Mouse (Mus musculus) common myeloid progenitor, adult 5-6 weeks (primary cell): Measurements from ENCODE around the gene Leo1. TPM values are rescaled to one million over a fixed set of nuclear protein-coding genes. Genes with fewer than 3 reads are reported as not detected.
A peak's percentile ranks its signal among the peaks of the same experiment; 100 is the strongest.
"Not testable (repeated sequence)": the region's sequence is repeated elsewhere in the genome, so short reads cannot be mapped to it uniquely, and the experiment has no call there.

Source experiments
- ATAC-seq: replicated peaks from 2 replicates; pipeline ENCODE4 v1.8.0; 2016; ENCODE audit warnings: low read depth, mild to moderate bottlenecking, moderate TSS enrichment, inconsistent platforms; ENCODE audit not compliant: poor library complexity, severe bottlenecking
- total RNA-seq: library from RNA; stranded (forward); fragments of 200-1000, 187-1606 nt; gene quantifications from 2 replicates; pipeline ENCODE4 v1.2.3, GENCODE M21; 2017

Gene Leo1
- total RNA-seq, 1 experiment from 2014 or later = 59.2 TPM

DNA sequence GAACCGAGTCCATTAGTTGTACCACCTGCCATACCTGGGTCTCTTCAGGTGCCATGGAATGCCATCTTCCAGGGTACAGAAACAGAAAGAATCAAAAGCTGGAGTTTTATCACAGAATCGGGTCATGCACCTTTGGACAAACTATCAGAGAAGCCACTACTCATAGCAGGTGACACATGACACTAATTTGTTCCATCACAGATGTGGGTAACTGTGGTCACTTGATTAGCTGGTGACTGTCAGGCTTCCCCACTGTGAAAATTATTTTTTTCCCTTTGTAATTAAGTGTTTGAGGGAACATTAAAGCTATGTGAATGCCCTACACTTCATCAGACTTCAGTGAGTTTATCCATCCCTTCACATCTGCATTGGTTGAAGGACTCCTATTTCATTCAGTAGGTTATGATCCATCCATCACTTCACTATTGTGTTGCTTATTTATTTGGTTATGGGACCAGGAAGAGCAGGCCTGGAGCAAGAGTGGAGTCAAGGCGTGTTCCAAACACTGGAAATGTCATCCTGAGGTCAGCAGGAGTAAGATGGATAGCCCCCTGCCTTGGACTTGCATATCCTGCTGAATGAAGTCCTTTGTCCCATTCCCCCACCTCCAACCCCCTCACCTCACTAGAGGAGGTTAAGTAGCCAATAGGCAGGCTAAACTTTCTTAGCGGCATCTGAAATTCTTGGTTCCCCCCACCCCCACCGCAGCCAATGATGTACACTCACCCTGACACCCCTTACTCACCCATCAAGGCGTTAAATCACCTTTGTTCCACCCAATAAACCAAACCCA lies 16.8 kb upstream of the Leo1 start:
- no peak for ATAC-seq

DNA sequence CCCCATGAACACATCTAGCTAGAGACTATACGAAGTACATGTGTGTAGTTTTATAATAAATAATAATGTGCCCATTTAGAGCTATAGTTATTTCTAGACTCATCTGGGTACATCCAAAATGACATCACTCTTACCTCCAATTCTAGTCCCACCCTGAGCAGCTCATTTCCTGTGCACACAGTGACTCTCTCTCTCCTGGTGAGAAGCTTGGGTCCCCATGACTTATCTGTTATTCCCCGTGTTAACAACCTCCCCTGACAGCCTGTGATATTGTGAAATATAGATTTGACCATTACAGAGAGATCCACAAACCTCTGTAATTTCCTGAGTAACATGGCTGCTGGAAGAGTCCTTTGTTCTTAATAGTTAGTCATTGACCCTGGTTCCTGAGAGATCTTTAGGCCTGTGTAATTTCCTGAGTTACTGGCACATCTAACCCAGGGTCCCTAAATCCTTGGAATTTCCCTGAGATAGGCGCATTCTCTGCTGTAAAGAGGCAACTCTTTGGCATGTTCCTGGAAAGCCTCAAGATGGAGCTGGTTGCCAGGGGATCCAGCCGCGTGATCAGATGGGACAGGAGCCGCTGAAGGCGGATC lies 15.4 kb upstream of the Leo1 start:
- ATAC-seq = peak; percentile 45

DNA sequence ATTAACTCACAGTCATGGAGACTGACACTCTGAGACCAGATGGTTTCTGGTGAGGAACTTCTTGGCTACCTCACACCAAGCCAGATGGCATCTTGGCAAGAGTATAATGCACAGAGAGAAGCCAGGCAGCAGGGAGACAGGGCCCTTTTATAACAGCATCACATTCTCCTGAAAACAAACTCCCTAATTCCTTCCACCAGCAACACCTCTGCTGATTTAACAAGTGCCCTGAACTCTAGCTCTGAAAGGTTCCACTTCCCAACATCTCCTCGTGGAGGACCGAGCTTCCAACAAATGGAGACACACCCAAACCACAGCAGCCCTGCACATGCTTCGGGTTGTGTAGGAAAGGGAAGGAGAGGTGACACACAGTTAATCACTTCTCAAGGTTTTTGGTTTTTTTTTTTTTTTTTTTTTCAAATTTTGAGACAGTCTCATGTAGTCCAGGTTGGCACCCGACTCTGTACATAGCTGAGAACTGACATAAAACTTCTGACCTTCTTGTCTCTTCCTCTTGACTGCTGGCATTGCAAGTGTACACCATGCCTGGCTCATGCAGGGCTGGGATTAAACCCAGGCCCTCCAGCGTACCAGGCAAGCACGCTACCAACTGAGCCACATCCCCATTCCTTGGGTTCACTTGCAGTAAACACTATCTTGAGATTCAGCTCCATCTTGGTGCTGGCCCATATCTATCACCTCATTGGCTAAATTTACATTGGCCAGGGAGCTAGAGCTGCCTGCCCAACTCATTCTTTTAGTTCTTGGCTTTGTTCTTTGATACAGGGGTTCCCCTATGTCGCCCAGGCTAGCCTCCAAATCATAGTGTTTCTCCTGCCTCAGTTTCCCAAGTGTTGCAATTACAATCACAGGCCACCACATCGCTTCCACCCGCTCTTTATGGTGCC lies 13.7 kb upstream of the Leo1 start:
- no peak for ATAC-seq

- no peak for ATAC-seq
Measured at GRCm38 (mm10) chr9:75428274-75428600, 13.1 kb upstream of the Leo1 start.

GRCm38 (mm10) chr9:75429040-75429439 lies 12.3 kb upstream of the Leo1 start:
- peak; percentile 42 for ATAC-seq

DNA sequence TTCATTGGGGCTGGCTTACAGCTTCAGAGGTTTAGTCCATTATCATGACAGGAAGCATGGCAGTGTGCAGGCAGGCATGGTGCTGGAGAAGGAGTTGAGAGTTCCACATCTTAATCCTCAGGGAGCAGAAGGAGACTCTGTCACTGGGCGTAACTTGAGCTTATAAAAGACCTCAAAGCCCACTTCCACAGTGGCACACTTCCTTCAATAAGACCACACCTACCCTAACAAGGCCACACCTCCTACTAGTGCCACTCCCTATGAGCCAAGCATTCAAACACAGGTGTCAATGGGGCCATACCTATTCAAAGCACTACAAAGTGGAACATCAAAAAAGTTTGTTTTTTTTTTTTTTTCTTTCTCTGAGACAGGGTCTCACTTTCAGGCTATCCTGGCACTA lies 11.7 kb upstream of the Leo1 start:
- ATAC-seq = no peak

DNA sequence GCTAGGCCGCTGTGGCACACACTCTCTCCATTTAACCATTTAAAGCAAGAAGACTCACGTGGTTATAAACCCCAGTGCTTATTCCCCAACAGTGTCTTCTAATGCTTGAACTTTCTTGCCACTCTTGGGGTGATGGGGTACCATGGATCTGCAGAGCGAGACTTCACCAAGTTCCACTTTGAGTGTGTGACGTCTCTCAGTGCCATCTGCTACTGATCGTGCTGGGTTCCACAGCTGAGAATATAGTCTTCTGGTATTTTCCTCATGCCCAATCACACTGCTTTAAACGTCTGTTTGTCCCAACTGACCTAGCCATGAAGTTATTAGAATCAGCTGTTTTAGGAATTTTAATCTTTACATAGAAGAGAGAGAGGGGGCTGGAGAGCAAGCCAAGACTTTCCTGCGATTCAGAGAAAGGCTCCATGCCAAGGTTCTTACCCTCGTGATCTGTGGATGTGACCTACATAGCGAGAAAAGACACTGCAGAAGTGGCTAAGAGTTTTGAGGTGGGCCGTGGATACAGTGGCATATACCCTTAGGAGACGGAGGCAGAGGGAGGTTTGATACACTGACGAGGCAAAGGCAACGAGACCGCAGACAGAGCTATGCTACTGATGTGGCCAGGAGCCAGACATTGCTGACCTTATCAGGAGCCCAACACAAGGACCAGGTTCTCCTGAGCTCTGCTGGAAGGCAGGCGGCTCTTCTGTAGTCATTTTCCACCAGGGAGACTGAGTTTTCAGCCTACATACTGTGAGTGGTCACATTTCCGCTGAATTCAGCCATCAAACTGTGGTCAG lies 10.3 kb upstream of the Leo1 start:
- ATAC-seq = peak; percentile 67

DNA sequence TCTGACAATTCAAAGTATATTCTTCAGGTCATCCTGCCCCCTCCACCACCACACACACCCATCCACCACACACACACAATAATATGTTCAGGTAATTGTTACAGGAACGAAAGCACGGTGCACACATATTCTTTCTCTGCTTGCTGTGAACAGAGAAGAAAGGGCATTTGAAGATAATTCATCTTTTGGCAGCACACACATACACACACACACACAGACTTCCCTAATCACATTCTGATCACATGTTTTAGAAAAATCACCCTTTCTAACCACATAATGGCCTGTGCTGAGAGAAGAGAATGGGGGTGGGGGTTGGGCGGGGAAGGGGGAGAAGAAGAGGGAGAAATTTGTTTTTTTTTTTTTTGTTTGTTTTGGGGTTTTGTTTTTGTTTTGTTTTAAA lies 8.6 kb upstream of the Leo1 start:
- ATAC-seq = no peak

- peak; percentile 65 for ATAC-seq
Measured at GRCm38 (mm10) chr9:75434172-75434793, 7.0 kb upstream of the Leo1 start.

DNA sequence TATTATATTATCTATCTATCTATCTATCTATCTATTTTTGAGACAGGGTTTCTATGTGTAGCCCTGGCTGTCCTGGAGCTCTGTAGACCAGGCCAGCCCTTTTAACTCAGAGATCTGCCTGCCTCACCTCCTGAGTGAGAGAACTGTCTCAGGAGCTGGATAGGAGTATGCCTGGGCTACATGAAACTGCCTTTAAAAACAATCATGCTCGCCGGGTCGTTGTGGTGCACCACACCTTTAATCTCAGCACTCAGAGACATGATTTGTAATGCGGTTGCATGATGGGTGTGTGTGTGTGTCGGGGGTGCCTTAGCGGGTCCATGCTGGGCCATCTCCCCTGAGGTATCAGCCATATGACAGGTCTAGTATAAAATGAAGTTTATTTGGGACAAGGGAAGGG lies 6.5 kb upstream of the Leo1 start:
- ATAC-seq = no peak

DNA sequence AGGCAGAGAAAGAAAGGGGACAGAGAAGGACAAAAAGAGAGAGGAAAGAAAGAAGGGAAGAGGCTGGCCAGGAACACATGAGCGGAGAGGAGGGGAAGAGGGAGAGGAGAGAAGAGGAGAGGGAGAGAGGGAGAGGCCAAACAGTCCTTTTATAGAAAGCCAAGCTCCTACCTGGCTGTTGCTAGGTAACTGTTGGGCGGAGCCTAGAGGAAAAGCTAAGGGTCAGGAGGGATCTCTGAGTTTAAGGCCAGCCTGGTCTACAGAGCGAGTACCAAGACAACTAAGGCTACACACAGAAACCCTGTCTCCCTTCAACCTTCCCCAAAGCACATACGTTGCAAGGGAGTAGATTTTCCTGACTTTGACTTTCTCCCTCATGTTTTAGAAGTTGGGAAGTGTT lies 6.0 kb upstream of the Leo1 start:
- no peak for ATAC-seq

GRCm38 (mm10) chr9:75435918-75436317 lies 5.4 kb upstream of the Leo1 start:
- peak; percentile 61 for ATAC-seq

- no peak for ATAC-seq
Measured at GRCm38 (mm10) chr9:75437653-75438385, 3.5 kb upstream of the Leo1 start.

DNA sequence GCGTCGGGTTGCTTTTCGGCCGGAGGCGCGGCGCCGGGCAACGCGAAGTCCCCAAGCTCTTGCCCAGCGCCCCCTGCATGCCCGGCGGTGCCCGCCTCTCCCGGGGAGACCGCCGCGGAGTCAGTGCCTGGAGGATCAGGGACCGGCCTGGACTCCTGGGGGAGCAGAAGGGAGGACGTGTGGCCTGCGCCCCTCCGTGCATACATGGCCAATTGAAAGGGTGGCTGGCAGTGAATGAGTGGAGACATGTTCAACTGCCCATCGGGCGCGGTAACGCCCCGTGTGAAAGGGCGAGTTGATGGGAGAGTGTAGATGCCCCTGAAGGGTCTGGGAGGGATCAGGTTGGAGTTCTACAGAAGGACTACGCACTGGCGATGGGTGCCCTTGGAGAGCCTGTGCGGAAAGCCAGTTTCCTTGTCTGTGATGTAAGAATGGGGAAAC lies 387 bp downstream of the Leo1 start:
- ATAC-seq = peak; percentile 63

DNA sequence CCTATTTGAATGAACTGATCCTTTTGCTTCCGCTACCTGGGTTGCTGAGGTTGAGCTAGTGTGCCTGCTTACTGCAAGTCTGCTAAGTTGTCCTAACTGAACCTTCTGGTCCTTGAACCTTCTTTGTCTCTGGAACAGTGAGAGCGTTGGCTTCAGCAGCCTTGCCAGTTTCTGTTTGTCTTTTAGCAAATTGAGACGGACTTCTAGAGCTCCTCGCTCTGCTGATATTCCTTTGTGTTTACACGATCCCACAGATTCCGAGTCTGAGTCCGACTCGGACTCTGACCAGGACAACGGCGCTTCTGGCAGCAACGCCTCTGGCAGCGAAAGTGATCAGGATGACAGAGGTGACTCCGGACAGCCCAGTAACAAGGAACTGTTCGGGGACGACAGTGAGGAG lies 3.7 kb downstream of the Leo1 start:
- ATAC-seq = no peak

- ATAC-seq = not testable (repeated sequence)
Measured at GRCm38 (mm10) chr9:75446574-75446973, 5.2 kb downstream of the Leo1 start.

- no peak for ATAC-seq
Measured at GRCm38 (mm10) chr9:75448021-75448420, 6.7 kb downstream of the Leo1 start.

DNA sequence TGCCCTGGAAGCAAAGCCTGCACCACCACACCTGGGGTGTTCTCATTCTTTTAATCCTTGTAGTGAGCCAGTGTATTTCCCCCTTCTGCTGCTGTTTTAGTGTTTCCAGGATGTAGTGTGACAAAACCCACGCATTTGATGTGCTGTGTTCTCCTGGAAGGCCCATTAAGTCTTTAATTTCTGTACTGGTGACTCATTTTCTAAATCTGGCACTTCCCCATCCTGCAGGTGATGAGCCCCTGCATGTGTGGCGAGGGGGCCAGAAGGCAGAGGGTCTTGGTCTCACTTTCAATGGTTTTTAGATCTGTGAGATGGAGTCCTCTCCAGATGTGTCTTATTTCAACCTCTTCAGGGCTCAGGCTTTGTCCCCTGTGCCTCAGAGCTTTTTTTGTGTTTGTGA lies 12.7 kb downstream of the Leo1 start:
- no peak for ATAC-seq

GRCm38 (mm10) chr9:75455684-75456083 lies 14.4 kb downstream of the Leo1 start:
- no peak for ATAC-seq
